Mouse (Mus musculus) bone marrow macrophage, adult 2 months (primary cell): ENCODE data around the gene Peg10.
"Not testable (repeated sequence)": the region's sequence is repeated elsewhere in the genome, so short reads cannot be mapped to it uniquely, and the experiment has no call there.

Experiments used
- CTCF ChIP-seq: IDR thresholded peaks from 2 replicates; pipeline ENCODE4 v1.5.1; 2012; ENCODE audit warnings: low read depth, mild to moderate bottlenecking, low read length, moderate library complexity
- POLR2A ChIP-seq: IDR thresholded peaks from 2 replicates; pipeline ENCODE4 v1.6.1; 2012; ENCODE audit warnings: mild to moderate bottlenecking, low read depth, low read length, borderline replicate concordance

GRCm38 (mm10) chr6:4797317-4797716, 50.2 kb downstream of the Peg10 start:
- not testable (repeated sequence) for TF ChIP-seq CTCF, POLR2A
